Mouse (Mus musculus) embryonic stem cell, embryonic (primary cell): ENCODE measurements around the gene Hdac6.
"Not testable (repeated sequence)": the region's sequence is repeated elsewhere in the genome, so short reads cannot be mapped to it uniquely, and the experiment has no call there.

ENCODE experiments used
- CTCF ChIA-PET, 4 experiments: fragments of 300-600 bp in 2 of 4; fragments of 350-600 bp in 2 of 4; sonication (Branson Sonifier 250); formaldehyde crosslinking; loops; one replicate each; lab custom pipeline; 2022; ENCODE audit warnings: inconsistent platforms in 2 of 4; lab: Charles Lee
- POLR2A ChIA-PET, 4 experiments: fragments of 300-600 bp in 2 of 4; fragments of 350-600 bp in 2 of 4; sonication (Branson Sonifier 250); formaldehyde crosslinking; loops; one replicate each; lab custom pipeline; 2022; ENCODE audit warnings: antibody characterized with exemption in 4 of 4, inconsistent platforms in 1 of 4; lab: Charles Lee

The Hdac6 gene

GRCm38 (mm10) chrX:7937667-7938066 is 10.0 kb downstream of the Hdac6 start:
- POLR2A ChIA-PET, result interaction anchor here in 2 of 4 experiments (1.0 to 2.9 kb wide), 9 partner anchors 8 to 71 kb away, joined by 3 to 19 read pairs (median 5); partner anchors contain the start of genes Eras (in 2 of the 2) and Hdac6 (in 2 of the 2)
- CTCF ChIA-PET, result interaction anchor here in 3 of 4 experiments (0.6 to 1.9 kb wide), 10 partner anchors 9 to 184 kb away, joined by 3 to 16 read pairs (median 5); partner anchors contain the start of genes Eras (in 1 of the 3) and Hdac6 (in 1 of the 3)

- POLR2A ChIA-PET, result interaction anchor here in 3 of 4 experiments (0.5 to 2.9 kb wide), 10 partner anchors 9 to 72 kb away, joined by 3 to 19 read pairs (median 4); partner anchors contain the start of genes Eras (in 2 of the 3) and Hdac6 (in 2 of the 3)
- CTCF ChIA-PET, result interaction anchor here (0.5 to 1.9 kb wide), 17 partner anchors 8 to 184 kb away, joined by 3 to 16 read pairs (median 5); partner anchors contain the start of genes Hdac6 (in 2 of the 4) and Eras (in 1 of the 4)
These were observed 10.8 kb downstream of the Hdac6 start for GRCm38 (mm10) chrX:7936874-7937273.

GRCm38 (mm10) chrX:7928270-7928790 is 19.4 kb downstream of the Hdac6 start, which contains the start of gene Eras:
Gene Eras, minus strand, starts transcription at chrX:7928607.
- ChIA-PET POLR2A (interaction anchor here in 3 of 4 experiments (0.7 to 9.3 kb wide), 24 partner anchors 9 to 217 kb away, joined by 3 to 69 read pairs (median 5); partner anchors contain the start of genes Hdac6 (in 3 of the 3), Otud5 (in 1 of the 3) and Rbm3 (in 1 of the 3)), CTCF (interaction anchor here in 2 of 4 experiments (1.0 to 1.5 kb wide), 3 partner anchors 9 to 87 kb away, joined by 3 read pairs; no protein-coding TSS in a partner anchor)

GRCm38 (mm10) chrX:7927116-7927515 is 20.6 kb downstream of the Hdac6 start:
- CTCF ChIA-PET, result interaction anchor here (0.6 to 1.4 kb wide), 6 partner anchors 9 to 95 kb away, joined by 3 to 16 read pairs (median 3); no protein-coding TSS in a partner anchor

GRCm38 (mm10) chrX:7926266-7926665 is 21.4 kb downstream of the Hdac6 start:
- CTCF ChIA-PET, result interaction anchor here in 3 of 4 experiments (1.1 to 1.8 kb wide), 3 partner anchors 76 to 93 kb away, joined by 3 to 6 read pairs (median 3); no protein-coding TSS in a partner anchor
- POLR2A ChIA-PET, result interaction anchor here in 2 of 4 experiments (0.6 to 9.3 kb wide), 11 partner anchors 11 to 126 kb away, joined by 3 to 69 read pairs (median 6); partner anchors contain the start of genes Hdac6 (in 2 of the 2) and Otud5 (in 1 of the 2)

More at GRCm38 (mm10) chrX:7927116-7927515, 20.6 kb downstream of the Hdac6 start:
- POLR2A ChIA-PET, result interaction anchor here (0.6 to 9.3 kb wide), 29 partner anchors 9 to 234 kb away, joined by 3 to 69 read pairs (median 4); partner anchors contain the start of genes Hdac6 (in 3 of the 4), Otud5 (in 1 of the 4) and Rbm3 (in 1 of the 4)

GRCm38 (mm10) chrX:7922032-7922431 is 25.7 kb downstream of the Hdac6 start:
- POLR2A ChIA-PET, result interaction anchor here in 3 of 4 experiments (0.7 to 3.6 kb wide), 13 partner anchors 9 to 134 kb away, joined by 3 to 17 read pairs (median 4); partner anchors contain the start of gene Hdac6 (in 3 of the 3)
- CTCF ChIA-PET, result interaction anchor here in 1 of 4 experiments (1.1 kb wide), 1 partner anchor 96 kb away, joined by 4 read pairs; the partner anchor contains the start of gene Glod5

- POLR2A ChIA-PET, result interaction anchor here in 3 of 4 experiments (0.7 to 3.6 kb wide), 7 partner anchors 59 to 235 kb away, joined by 3 to 17 read pairs (median 3); no protein-coding TSS in a partner anchor
- CTCF ChIA-PET, result interaction anchor here in 1 of 4 experiments (1.0 kb wide), 1 partner anchor 97 kb away, joined by 3 read pairs; no protein-coding TSS in a partner anchor
These were observed 27.9 kb downstream of the Hdac6 start, which contains the start of gene Pcsk1n for GRCm38 (mm10) chrX:7919601-7920383. Gene Pcsk1n, plus strand, starts transcription at chrX:7919822.

- ChIA-PET CTCF (interaction anchor here (0.7 to 3.1 kb wide), 10 partner anchors 30 to 247 kb away, joined by 3 to 24 read pairs (median 6); partner anchors contain the start of genes Glod5 (in 1 of the 4) and Hdac6 (in 1 of the 4)), POLR2A (interaction anchor here in 2 of 4 experiments (1.3 to 1.8 kb wide), 4 partner anchors 10 to 99 kb away, joined by 4 to 5 read pairs (median 4); partner anchors contain the start of genes Eras (in 1 of the 2) and Hdac6 (in 1 of the 2))
These were observed 29.7 kb downstream of the Hdac6 start for GRCm38 (mm10) chrX:7917960-7918359.

- ChIA-PET POLR2A (interaction anchor here in 1 of 4 experiments (0.6 kb wide), 1 partner anchor 11 kb away, joined by 3 read pairs; no protein-coding TSS in a partner anchor), CTCF (interaction anchor here in 1 of 4 experiments (0.6 to 0.7 kb wide), 3 partner anchors 21 to 1503 kb away, joined by 6 to 10 read pairs (median 6); no protein-coding TSS in a partner anchor)
These were observed 32.0 kb downstream of the Hdac6 start for GRCm38 (mm10) chrX:7915669-7916068.

- CTCF ChIA-PET, result interaction anchor here in 1 of 4 experiments (0.6 kb wide), 1 partner anchor 102 kb away, joined by 3 read pairs; no protein-coding TSS in a partner anchor
- POLR2A ChIA-PET, result interaction anchor here in 3 of 4 experiments (0.5 to 1.7 kb wide), 6 partner anchors 37 to 171 kb away, joined by 3 to 6 read pairs (median 4); partner anchors contain the start of gene Hdac6 (in 1 of the 3)
These were observed 37.2 kb downstream of the Hdac6 start for GRCm38 (mm10) chrX:7910473-7910872.

GRCm38 (mm10) chrX:7909242-7909641 is 38.4 kb downstream of the Hdac6 start, which contains the start of gene Gm10490:
Gene Gm10490, plus strand, starts transcription at chrX:7909542.
- POLR2A ChIA-PET, result not testable (repeated sequence)

GRCm38 (mm10) chrX:7907735-7908134 is 40.0 kb downstream of the Hdac6 start, which contains the start of gene Gm10491:
Gene Gm10491, minus strand, starts transcription at chrX:7907835.
- ChIA-PET CTCF (no interaction called here), POLR2A (no interaction called here)

More at GRCm38 (mm10) chrX:7909242-7909641, 38.4 kb downstream of the Hdac6 start, which contains the start of gene Gm10490:
- CTCF ChIA-PET, result interaction anchor here in 1 of 4 experiments (1.1 kb wide), 1 partner anchor 107 kb away, joined by 3 read pairs; no protein-coding TSS in a partner anchor

GRCm38 (mm10) chrX:7904441-7904840 is 43.2 kb downstream of the Hdac6 start:
- ChIA-PET POLR2A (no interaction called here), CTCF (interaction anchor here in 1 of 4 experiments (0.8 kb wide), 1 partner anchor 111 kb away, joined by 3 read pairs; no protein-coding TSS in a partner anchor)

GRCm38 (mm10) chrX:7898880-7899874 is 48.5 kb downstream of the Hdac6 start, which contains the start of the genes Pqbp1 and Timm17b:
Gene Pqbp1, minus strand, starts transcription at chrX:7899269.
Gene Timm17b, plus strand, starts transcription at chrX:7899357.
- CTCF ChIA-PET, result interaction anchor here in 3 of 4 experiments (0.5 to 1.6 kb wide), 6 partner anchors 11 to 205 kb away, joined by 3 to 4 read pairs (median 3); no protein-coding TSS in a partner anchor
- POLR2A ChIA-PET, result interaction anchor here in 3 of 4 experiments (0.6 to 2.3 kb wide), 21 partner anchors 9 to 175 kb away, joined by 3 to 15 read pairs (median 3); partner anchors contain the start of genes Slc35a2 (in 2 of the 3), Hdac6 (in 1 of the 3), Otud5 (in 1 of the 3) and Suv39h1 (in 1 of the 3)

GRCm38 (mm10) chrX:7898211-7898610 is 49.5 kb downstream of the Hdac6 start:
- ChIA-PET CTCF (interaction anchor here in 3 of 4 experiments (0.5 to 1.6 kb wide), 4 partner anchors 10 to 206 kb away, joined by 3 to 4 read pairs (median 4); no protein-coding TSS in a partner anchor), POLR2A (interaction anchor here in 2 of 4 experiments (0.6 to 2.3 kb wide), 7 partner anchors 13 to 134 kb away, joined by 3 to 15 read pairs (median 3); partner anchors contain the start of genes Slc35a2 (in 2 of the 2) and Otud5 (in 1 of the 2))
